Mouse (Mus musculus) spleen, postnatal 14 days (tissue): ENCODE measurements around the gene Acbd4.

Experiments
- DNase-seq, 2 experiments: peaks; one replicate each; pipeline ENCODE4 v3.0.0; 2021 to 2022; ENCODE audit warnings: low spot score in 2 of 2

Acbd4 gene

GRCm38 (mm10) chr11:103113005-103113404, 11.5 kb downstream of the Acbd4 start:
- no peak for DNase-seq

DNA sequence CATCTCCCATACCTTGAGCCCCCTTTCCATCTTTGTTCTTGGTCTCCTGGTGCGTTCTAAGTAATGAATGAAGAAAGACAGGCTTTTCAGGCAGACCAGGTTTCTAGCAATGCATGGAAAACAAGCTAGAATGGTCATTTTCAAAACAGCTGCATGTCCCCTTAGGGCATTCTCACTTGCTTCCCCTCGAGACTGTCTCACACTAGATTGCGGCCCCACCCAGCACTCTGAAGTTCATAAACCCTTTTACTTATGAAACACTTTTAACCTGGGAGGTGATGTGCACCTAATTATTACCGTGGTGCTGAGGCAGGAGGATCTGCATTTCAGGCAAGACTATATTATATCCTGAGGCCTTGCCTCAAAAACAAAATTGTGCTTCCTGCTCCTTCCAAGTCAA, 12.3 kb downstream of the Acbd4 start:
- no peak for DNase-seq

DNA sequence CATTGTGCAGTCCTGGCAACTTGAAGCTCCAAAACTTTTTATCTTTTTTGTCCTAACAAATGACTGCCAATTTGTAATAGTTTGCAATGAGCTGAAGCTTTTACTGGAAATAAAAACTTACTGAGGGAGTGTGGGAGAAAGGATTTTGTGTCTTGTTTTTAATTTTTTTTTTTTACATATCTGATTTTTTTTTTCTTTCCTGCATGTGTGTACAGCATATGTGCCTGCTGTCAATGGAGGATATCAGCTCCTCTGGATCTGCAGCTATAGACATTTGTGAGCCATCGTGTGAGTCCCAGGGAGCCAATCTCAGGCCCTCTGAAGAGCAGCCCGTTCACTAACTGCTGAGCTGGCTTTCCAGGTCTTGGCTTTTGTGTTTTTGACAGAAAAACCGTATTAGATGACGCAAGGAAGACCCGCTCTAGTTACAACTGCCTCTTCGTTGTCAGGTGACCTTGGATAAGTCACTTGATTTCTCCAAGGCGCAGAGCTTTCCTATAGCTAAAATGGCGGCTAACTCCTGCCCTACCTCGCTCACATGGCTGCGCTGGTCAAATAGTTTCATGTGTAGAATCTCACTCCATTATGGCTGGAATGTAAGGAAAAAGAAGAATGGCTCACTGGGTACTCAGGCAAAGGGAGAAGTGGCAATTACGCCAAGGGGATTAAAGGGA, 12.9 kb downstream of the Acbd4 start:
- no peak for DNase-seq

DNA sequence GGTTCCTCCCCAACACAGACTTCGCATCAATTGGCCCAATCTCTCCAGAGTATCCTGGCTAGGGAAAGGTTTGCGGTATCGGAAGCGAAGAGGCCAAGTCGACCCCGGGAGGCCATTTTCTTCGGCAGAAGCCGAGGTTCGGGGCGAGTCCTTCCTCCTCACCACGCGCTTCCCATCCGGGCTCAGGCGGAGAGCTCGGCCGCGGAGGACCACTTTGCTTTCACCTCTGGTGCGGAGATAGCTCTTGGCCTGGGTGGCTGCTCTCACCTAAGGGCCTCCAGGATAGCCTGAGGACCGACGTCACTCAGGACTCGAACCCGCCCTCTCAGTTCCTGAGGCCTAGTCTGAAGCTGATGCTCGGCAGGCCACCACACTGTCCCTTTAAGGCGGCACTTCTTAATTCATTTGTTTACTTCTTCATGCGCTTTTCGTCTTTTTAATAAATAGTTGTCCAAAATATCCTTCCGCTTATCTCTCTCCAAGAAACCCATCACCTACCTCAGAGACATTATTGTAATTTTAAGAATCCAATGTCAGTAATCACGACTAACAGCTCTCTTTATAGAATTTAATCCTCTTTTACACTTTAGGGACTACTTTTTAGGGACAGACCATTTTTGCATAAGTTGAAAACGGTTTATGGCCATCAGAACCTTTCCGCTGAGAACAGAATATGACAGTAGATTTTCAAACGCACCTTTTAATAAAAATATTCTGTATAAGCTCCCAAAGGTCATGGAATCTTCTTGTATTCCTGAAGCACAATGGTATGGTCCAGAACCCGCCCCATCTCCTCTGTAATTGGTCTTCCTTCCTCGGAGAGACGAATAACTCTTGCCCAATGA, 13.9 kb downstream of the Acbd4 start:
- DNase-seq: peak; percentile 68 to 69

DNA sequence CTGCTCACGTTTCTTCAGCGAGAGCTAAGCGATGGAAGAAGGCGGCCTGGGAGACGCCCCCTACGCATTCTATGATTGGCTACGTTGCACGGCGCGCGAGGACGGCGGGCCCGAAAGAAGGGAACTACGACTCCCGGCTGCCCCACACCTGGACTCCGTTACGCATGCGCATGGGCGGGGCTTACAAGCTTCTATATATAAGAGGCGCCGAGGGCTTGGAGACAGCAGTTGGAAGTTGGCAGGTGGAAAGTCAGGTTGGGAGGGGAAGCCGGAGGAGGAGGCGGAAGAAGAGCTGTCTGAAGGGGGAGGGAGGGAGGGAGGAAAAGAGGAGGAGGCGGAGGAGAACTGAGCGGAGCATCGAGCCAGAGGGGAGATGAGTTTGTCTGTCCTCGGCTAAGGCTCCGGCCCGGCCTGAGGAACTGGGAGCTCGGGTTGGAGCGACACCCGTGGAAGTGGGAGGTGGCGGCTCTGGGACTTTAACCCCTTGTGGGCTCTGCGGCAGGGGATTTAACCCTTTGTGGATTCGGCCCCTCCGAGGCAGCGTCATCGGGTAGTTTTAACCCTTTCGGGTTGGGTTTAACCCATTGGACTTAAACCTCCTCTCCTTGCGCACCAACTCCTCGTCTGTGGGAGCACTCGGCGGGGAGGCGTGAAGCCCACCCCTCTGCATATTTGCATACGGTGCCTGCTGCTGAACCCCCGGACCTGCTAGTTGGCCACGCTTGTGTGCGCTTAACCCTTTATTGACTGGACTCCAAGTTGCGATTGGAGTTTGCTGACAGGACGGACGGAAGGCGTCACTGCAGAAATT, 14.7 kb downstream of the Acbd4 start, which contains the start of gene Hexim1:
Gene Hexim1 (plus strand): TSS at position 224 of the 811 bp plus-strand sequence.
- DNase-seq: peak; percentile 100

DNA sequence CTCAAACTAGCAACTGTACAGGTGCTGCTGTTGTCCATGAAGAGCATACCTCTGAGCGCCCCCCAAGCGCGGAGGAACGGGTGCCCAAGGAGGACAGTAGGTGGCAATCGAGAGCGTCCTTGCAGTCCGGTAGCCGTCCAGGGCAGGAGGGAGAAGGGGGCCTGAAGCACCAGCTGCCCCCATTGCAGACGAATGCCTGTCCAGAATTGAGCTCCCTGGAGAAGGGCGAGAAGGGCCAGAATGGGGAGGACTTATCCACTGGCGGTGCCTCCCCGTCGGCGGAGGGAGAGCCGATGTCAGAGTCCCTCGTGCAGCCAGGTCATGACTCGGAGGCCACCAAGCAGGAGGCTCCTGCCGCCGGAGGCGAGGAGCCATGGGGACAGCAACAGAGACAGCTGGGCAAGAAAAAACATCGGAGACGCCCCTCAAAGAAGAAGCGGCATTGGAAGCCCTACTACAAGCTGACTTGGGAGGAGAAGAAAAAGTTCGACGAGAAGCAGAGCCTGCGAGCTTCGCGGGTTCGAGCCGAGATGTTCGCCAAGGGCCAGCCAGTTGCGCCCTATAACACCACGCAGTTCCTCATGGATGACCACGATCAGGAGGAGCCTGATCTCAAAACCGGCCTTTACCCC, 15.6 kb downstream of the Acbd4 start:
- peak; percentile 65 to 75 for DNase-seq

- DNase-seq: no peak
These were observed 16.1 kb downstream of the Acbd4 start for GRCm38 (mm10) chr11:103117591-103118009.

DNA sequence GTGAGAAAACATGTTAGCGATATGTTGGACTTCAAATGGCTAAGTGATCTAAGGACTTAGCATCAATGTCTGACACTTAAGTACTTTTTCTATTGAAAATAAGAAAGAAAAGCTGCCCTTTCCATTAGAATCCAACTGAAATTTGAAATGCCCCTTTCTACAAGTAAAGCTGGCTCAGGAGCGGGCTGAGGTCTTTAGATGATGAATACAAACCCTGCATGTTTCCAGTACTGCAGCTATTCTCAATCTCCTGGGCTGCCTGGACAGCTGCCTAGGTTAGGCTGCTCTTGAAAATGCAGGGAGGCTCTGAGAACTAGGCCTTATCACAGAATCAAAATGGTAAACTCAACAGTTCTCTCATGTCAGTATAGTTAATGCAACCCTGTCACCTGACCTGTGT, 17.4 kb downstream of the Acbd4 start:
- no peak for DNase-seq

GRCm38 (mm10) chr11:103119609-103120008, 18.1 kb downstream of the Acbd4 start:
- no peak for DNase-seq

GRCm38 (mm10) chr11:103120315-103120714, 18.8 kb downstream of the Acbd4 start:
- DNase-seq: no peak

DNA sequence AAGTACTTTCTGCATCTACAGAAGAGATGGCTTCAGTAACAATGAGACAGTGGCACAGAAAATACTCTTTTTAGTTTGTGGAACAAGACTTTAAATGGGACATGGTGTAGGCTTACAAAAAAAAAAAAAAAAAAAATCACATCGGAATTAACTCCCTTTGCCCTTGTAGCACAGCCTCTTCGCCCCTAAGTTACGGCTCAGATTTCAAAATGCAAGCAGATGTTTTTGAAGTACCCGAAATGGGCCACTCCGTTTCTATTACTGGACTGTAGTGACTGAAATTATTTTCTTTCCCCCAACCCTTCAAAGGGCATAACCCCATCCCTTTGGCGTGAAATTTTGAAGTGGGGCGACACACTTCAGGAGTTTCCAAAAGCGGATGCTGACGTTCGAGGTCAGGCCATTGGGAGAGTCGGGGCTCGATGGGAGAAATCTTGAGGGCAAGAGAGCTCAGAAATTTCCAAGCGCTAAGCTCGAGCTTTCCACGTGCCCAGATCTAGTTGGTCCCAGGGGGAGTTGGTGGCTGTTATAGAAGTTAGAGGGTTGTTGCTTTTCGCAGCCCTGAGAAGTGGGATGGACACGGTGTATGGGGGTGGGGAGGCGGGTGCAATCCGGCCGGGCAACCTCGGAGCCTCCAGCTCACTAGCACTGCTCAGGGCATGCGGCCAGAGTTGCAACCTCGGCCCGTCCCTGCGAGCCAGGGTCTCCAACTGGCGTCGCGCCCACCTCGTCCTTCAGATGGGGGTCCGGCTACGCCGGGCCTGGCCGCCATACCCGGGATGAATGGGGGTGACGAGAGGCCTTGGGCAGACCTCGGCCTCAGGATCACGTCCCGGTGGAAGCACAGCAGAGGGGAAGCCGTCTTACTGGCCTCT, 30.5 kb downstream of the Acbd4 start, which contains the start of gene Hexim2:
Gene Hexim2 (plus strand): TSS at position 729 of the 875 bp plus-strand sequence.
- DNase-seq: peak; percentile 35 to 44

- peak; percentile 100 for DNase-seq
These were observed 31.3 kb downstream of the Acbd4 start for GRCm38 (mm10) chr11:103132576-103133455.

- no peak for DNase-seq
These were observed 32.1 kb downstream of the Acbd4 start for GRCm38 (mm10) chr11:103133456-103134185.

GRCm38 (mm10) chr11:103134221-103134620, 32.7 kb downstream of the Acbd4 start:
- no peak for DNase-seq

DNA sequence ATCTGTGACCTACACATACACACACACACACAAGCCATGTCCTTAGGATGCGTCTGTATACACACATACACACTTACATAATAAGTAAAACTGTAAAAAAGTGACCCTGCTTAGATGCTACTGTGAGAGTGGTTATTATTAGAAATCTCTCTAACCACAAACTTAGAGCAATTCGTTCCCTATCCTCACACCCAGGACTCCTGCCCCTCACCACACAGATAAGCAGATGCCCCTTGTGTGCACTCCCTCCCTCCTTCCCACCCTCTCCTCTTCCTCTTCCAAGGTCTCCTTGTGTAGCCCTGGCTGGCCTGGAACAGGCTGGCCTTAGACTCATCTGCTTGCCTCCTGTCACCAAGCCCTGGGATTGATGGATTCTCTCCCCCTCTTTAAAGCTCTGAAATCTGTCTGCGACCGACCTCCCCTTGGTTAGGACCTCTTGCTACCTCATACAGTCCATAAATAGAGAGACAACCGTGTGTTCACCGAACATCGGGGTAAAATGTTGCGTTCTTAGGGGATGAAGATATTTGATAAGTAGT, 34.6 kb downstream of the Acbd4 start:
- no peak for DNase-seq

- no peak for DNase-seq
These were observed 38.7 kb downstream of the Acbd4 start for GRCm38 (mm10) chr11:103139951-103140762.

DNA sequence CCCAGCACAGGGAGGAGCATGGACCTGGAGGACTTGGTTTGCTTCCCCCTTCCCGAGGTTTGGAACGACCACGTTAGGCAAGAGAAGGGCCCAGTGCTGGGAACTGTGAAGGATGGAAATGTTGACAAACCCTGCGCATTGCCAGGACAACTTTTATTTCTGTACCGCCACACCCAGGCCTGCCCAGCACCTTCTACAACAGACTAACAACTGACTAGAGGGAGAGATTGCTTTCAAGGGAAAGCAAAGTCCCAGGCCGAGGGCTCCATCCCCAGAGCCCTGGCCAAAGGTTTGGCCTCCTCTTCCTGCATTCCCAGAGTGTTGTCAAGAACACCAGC, 39.2 kb downstream of the Acbd4 start:
- DNase-seq: no peak
